Mouse (Mus musculus) kidney, embryonic 15.5 days (tissue): ENCODE results near the gene Emp2. TPM values are rescaled to one million over a fixed set of nuclear protein-coding genes. Genes with fewer than 3 reads are reported as not detected.
A peak's percentile ranks its signal among the peaks of the same experiment; 100 is the strongest.
"Not testable (repeated sequence)": the region's sequence is repeated elsewhere in the genome, so short reads cannot be mapped to it uniquely, and the experiment has no call there.

Experiments
- ATAC-seq: fragments of 200-750 bp; cut with Nextera tagmentation; replicated peaks from 2 replicates; pipeline ENCODE4 v1.8.0; 2017; ENCODE audit warnings: moderate TSS enrichment; ENCODE audit not compliant: low FRiP score
- H3K27ac ChIP-seq: fragments of 300-500 bp; sonication (generic); 2 replicates; pipeline ENCODE4 v1.5.1; 2015; ENCODE audit warnings: mild to moderate bottlenecking, inconsistent platforms
- H3K27me3 ChIP-seq: fragments of 300-500 bp; sonication (generic); 2 replicates; pipeline ENCODE4 v1.6.1; 2015; ENCODE audit warnings: inconsistent platforms
- H3K36me3 ChIP-seq: fragments of 300-500 bp; sonication (generic); 2 replicates; pipeline ENCODE4 v1.6.1; 2015; ENCODE audit warnings: inconsistent platforms
- H3K4me1 ChIP-seq: fragments of 300-500 bp; sonication (generic); 2 replicates; pipeline ENCODE4 v1.6.1; 2015; ENCODE audit warnings: inconsistent platforms
- H3K4me2 ChIP-seq: fragments of 300-500 bp; sonication (generic); 2 replicates; pipeline ENCODE4 v1.6.1; 2015; ENCODE audit warnings: moderate library complexity, mild to moderate bottlenecking, inconsistent platforms
- H3K4me3 ChIP-seq: fragments of 300-500 bp; sonication (generic); replicated peaks from 2 replicates; pipeline ENCODE4 v1.5.1; 2015; ENCODE audit warnings: mild to moderate bottlenecking, inconsistent platforms
- H3K9ac ChIP-seq: fragments of 300-500 bp; sonication (generic); 2 replicates; pipeline ENCODE4 v1.6.1; 2015; ENCODE audit warnings: mild to moderate bottlenecking, inconsistent platforms
- H3K9me3 ChIP-seq: fragments of 300-500 bp; sonication (generic); replicated peaks from 2 replicates; pipeline ENCODE4 v1.6.1; 2016; ENCODE audit warnings: inconsistent platforms
- whole genome bisulfite sequencing: fragments of 180-500 bp; shearing (Covaris S2); methylation state at CpG from one replicate; pipeline ENCODE4 v1.1.7; 2015; ENCODE audit warnings: mixed read lengths; 5-methylcytosine and 5-hydroxymethylcytosine counted together
- microRNA-seq: library from miRNA; unstranded; fragments of <30 nt; microRNA quantifications from one replicate; pipeline ENCODE4, GENCODE M21; 2016
- polyA plus RNA-seq: library from polyadenylated mRNA; unstranded; fragments of >200 nt; fragmentation: Nextera tagmentation; extraction: Ambion mirVana; gene quantifications from 2 replicates; pipeline ENCODE4 v1.2.1, GENCODE M21; 2015

The Emp2 gene
- polyA plus RNA-seq, 1 experiment from 2014 or later: 19.6 TPM

- Histone ChIP-seq H3K36me3 (no peaks in the 10 kb centered on the region), H3K27ac (no peak overlapping the region), H3K4me1 (peaks cover 18% of the 10 kb centered on the region), H3K4me3 (no peak overlapping the region), H3K9me3 (no peaks in the 10 kb centered on the region), H3K9ac (no peak overlapping the region), H3K4me2 (no peak overlapping the region), H3K27me3 (0 out of 2 replicates have a peak, but pooled peaks cover 3% of the 10 kb centered on the region)
- WGBS: 85% methylated on average over 3 of the region's 3 CpGs
- no peak for ATAC-seq
Observed at GRCm38 (mm10) chr16:10281890-10282289, 31.9 kb downstream of the Emp2 start.

- Histone ChIP-seq H3K36me3 (no peaks in the 10 kb centered on the region), H3K4me2 (no peak overlapping the region), H3K9ac (no peak overlapping the region), H3K9me3 (no peaks in the 10 kb centered on the region), H3K27me3 (0 out of 2 replicates have a peak, but pooled peaks cover 3% of the 10 kb centered on the region), H3K27ac (no peak overlapping the region), H3K4me3 (no peak overlapping the region), H3K4me1 (peaks cover 5% of the 10 kb centered on the region; the same call in 1 of the 2 replicates)
- WGBS: 44% methylated on average over 12 of the region's 12 CpGs
- ATAC-seq: peak; percentile 38; the same call in 1 of the 2 replicates
Observed at GRCm38 (mm10) chr16:10280286-10280951, 33.3 kb downstream of the Emp2 start.

GRCm38 (mm10) chr16:10276778-10277177 is 37.0 kb downstream of the Emp2 start:
- H3K4me2 ChIP-seq, H3K4me3 ChIP-seq, H3K27me3 ChIP-seq, H3K9me3 ChIP-seq, H3K9ac ChIP-seq, ATAC-seq, H3K27ac ChIP-seq, H3K36me3 ChIP-seq, H3K4me1 ChIP-seq: not testable (repeated sequence)
- WGBS: 64% methylated on average over 5 of the region's 5 CpGs

- no peak overlapping the region for H3K4me3 ChIP-seq
- no peak overlapping the region for H3K4me2 ChIP-seq
- H3K4me1 ChIP-seq: no peaks in the 10 kb centered on the region
- H3K9me3 ChIP-seq: no peaks in the 10 kb centered on the region
- no peaks in the 10 kb centered on the region for H3K27me3 ChIP-seq
- no peak overlapping the region for H3K27ac ChIP-seq
- no peaks in the 10 kb centered on the region for H3K36me3 ChIP-seq
- 64% methylated on average over 4 of the region's 4 CpGs for WGBS
- ATAC-seq: no peak
- no peak overlapping the region for H3K9ac ChIP-seq
Observed at GRCm38 (mm10) chr16:10274465-10274864, 39.3 kb downstream of the Emp2 start.

- H3K4me3 ChIP-seq: no peak overlapping the region
- no peaks in the 10 kb centered on the region for H3K27me3 ChIP-seq
- no peak for ATAC-seq
- no peak overlapping the region for H3K9ac ChIP-seq
- H3K4me2 ChIP-seq: no peak overlapping the region
- no peaks in the 10 kb centered on the region for H3K4me1 ChIP-seq
- H3K27ac ChIP-seq: no peak overlapping the region
- H3K9me3 ChIP-seq: no peaks in the 10 kb centered on the region
- WGBS: 26% methylated on average over 3 of the region's 3 CpGs
- H3K36me3 ChIP-seq: no peaks in the 10 kb centered on the region
Observed at GRCm38 (mm10) chr16:10272256-10272655, 41.5 kb downstream of the Emp2 start.

GRCm38 (mm10) chr16:10253993-10254392 is 59.8 kb downstream of the Emp2 start:
- no peak for ATAC-seq
- H3K4me1 ChIP-seq: no peaks in the 10 kb centered on the region
- no peak overlapping the region for H3K4me2 ChIP-seq
- no peaks in the 10 kb centered on the region for H3K36me3 ChIP-seq
- H3K4me3 ChIP-seq: no peak overlapping the region
- H3K9ac ChIP-seq: no peak overlapping the region
- no peaks in the 10 kb centered on the region for H3K27me3 ChIP-seq
- no peaks in the 10 kb centered on the region for H3K9me3 ChIP-seq
- WGBS: 94% methylated on average over 1 of the region's 1 CpGs
- no peak overlapping the region for H3K27ac ChIP-seq

- no peaks in the 10 kb centered on the region for H3K4me1 ChIP-seq
- no peak overlapping the region for H3K27ac ChIP-seq
- no peak overlapping the region for H3K4me3 ChIP-seq
- H3K36me3 ChIP-seq: no peaks in the 10 kb centered on the region
- H3K27me3 ChIP-seq: no peaks in the 10 kb centered on the region
- H3K4me2 ChIP-seq: no peak overlapping the region
- ATAC-seq: no peak
- no peak overlapping the region for H3K9ac ChIP-seq
- no peaks in the 10 kb centered on the region for H3K9me3 ChIP-seq
Observed at GRCm38 (mm10) chr16:10236601-10237000, 77.2 kb downstream of the Emp2 start.

Small RNAs within 50 kb of the gene (microRNA-seq; reads per million reads assigned to microRNA genes)
- gene Gm22932: not detected

Other genes with a start within 250 kb of the Emp2 start
- gene Rpl39l, start 143.7 kb downstream of the Emp2 start, polyA plus RNA-seq: 0.31 and 1.6 TPM in 2 replicates
- 1.2 and 1.8 TPM in 2 replicates for gene Atf7ip2, start 121.3 kb downstream of the Emp2 start, polyA plus RNA-seq
- gene Tekt5, start 81.5 kb upstream of the Emp2 start, polyA plus RNA-seq: 0.91 and 1.1 TPM in 2 replicates
- 68.3 and 70.7 TPM in 2 replicates for gene Nubp1, start 98.0 kb upstream of the Emp2 start, polyA plus RNA-seq
- 12.7 and 15.8 TPM in 2 replicates for gene Tvp23a, start 133.4 kb upstream of the Emp2 start, polyA plus RNA-seq
- gene Ciita, start 166.1 kb upstream of the Emp2 start, polyA plus RNA-seq: 0.49 and 1.0 TPM in 2 replicates
- gene Dexi, start 229.1 kb upstream of the Emp2 start, polyA plus RNA-seq: 18.4 and 18.5 TPM in 2 replicates
- 34.7 and 35.0 TPM in 2 replicates for gene Clec16a, start 231.4 kb upstream of the Emp2 start, polyA plus RNA-seq